Mouse (Mus musculus) forebrain, embryonic 15.5 days (tissue): ENCODE results near the gene Obscn. TPM values are rescaled to one million over a fixed set of nuclear protein-coding genes. Genes with fewer than 3 reads are reported as not detected.

Experiments used
- ATAC-seq: fragments of 200-750 bp; cut with Nextera tagmentation; replicated peaks from 2 replicates; pipeline ENCODE4 v1.8.0; 2017; ENCODE audit warnings: mild to moderate bottlenecking, moderate TSS enrichment, moderate library complexity
- H3K27ac ChIP-seq: fragments of 300-500 bp; sonication (generic); replicated peaks from 2 replicates; pipeline ENCODE4 v1.5.1; 2015; ENCODE audit warnings: mild to moderate bottlenecking, inconsistent platforms
- H3K27me3 ChIP-seq: fragments of 300-500 bp; sonication (generic); 2 replicates; pipeline ENCODE4 v1.6.1; 2015; ENCODE audit warnings: inconsistent platforms
- H3K36me3 ChIP-seq: fragments of 300-500 bp; sonication (generic); 2 replicates; pipeline ENCODE4 v1.6.1; 2015; ENCODE audit warnings: mild to moderate bottlenecking, inconsistent platforms
- H3K4me1 ChIP-seq: fragments of 300-500 bp; sonication (generic); 2 replicates; pipeline ENCODE4 v1.6.1; 2015; ENCODE audit warnings: inconsistent platforms
- H3K4me2 ChIP-seq: fragments of 300-500 bp; sonication (generic); replicated peaks from 2 replicates; pipeline ENCODE4 v1.6.1; 2015; ENCODE audit warnings: mild to moderate bottlenecking, inconsistent platforms
- H3K4me3 ChIP-seq: fragments of 300-500 bp; sonication (generic); 2 replicates; pipeline ENCODE4 v1.5.1; 2015; ENCODE audit warnings: mild to moderate bottlenecking, inconsistent platforms
- H3K9ac ChIP-seq: fragments of 300-500 bp; sonication (generic); replicated peaks from 2 replicates; pipeline ENCODE4 v1.6.1; 2015; ENCODE audit warnings: mild to moderate bottlenecking, inconsistent platforms
- H3K9me3 ChIP-seq: fragments of 300-500 bp; sonication (generic); 2 replicates; pipeline ENCODE4 v1.6.1; 2016; ENCODE audit warnings: inconsistent platforms
- WGBS: fragments of 180-500 bp; shearing (Covaris S2); methylation state at CpG from one replicate; pipeline ENCODE4 v1.1.7; 2015; ENCODE audit warnings: mixed read lengths; 5-methylcytosine and 5-hydroxymethylcytosine counted together
- polyA plus RNA-seq: library from polyadenylated mRNA; unstranded; fragments of >200 nt; fragmentation: Nextera tagmentation; extraction: Ambion mirVana; gene quantifications from 2 replicates; pipeline ENCODE4 v1.2.1, GENCODE M21; 2015

The Obscn gene
- polyA plus RNA-seq, 1 experiment from 2014 or later = 0.19 TPM

DNA sequence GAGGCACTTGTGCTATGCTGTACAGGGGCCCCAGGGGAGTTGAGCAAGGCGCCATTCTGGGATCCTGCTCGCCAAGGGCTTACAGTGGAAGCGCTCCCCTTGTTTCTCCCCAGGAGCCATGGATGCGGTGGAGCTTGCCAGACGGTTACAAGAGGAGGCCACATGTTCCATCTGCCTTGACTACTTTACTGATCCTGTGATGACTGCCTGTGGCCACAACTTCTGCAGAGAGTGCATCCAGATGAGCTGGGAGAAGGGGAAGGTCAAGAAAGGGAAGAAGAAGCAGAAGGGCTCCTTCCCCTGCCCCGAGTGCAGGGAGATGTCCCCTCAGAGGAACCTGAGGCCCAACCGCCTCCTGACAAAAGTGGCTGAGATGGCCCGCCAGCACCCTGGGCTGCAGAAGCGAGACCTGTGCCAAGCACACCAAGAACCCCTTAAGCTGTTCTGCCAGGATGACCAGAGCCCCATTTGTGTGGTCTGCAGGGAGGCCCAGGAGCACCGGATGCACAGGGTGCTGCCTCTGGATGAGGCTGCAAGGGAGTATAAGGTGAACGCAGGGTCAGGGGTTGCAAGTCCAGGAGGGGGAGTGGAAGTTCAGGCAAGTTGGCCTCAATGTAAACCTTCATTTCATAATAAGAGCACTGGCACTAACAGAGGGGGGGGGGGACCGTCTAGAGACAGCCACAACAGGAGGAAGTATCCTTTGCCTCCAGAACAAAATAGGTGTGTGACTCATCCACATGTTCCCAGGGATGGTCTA lies 171.0 kb downstream of the Obscn start:
- no peaks in the 10 kb centered on the region for H3K27me3 ChIP-seq
- no peak overlapping the region for H3K27ac ChIP-seq
- H3K4me1 ChIP-seq = peaks cover 4% of the 10 kb centered on the region; the same call in 1 of the 2 replicates
- no peak overlapping the region for H3K4me2 ChIP-seq
- no peaks in the 10 kb centered on the region for H3K9me3 ChIP-seq
- peaks cover 5% of the 10 kb centered on the region; the same call in 1 of the 2 replicates for H3K36me3 ChIP-seq
- no peak overlapping the region for H3K9ac ChIP-seq
- no peak overlapping the region for H3K4me3 ChIP-seq
- no peak for ATAC-seq
- 62% methylated on average over 12 of the region's 12 CpGs for WGBS

DNA sequence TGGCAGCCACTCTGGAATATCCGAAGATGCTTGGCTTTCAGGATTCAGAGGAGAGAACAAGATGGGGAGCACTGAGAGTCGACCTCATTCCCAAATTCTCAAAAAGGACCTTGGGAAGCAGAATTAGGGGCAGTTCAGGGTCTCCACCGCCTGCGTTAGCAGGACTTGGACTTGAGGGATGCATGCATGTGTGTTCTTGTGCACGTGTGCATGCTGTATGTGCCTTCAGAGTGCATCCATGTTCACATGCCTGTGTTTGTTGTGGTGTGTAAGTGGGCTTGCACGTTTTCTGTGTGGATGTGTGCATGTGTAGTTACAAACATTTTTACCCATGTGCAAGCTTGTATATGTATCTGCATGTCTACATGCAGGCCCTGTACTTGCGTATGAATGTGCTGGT lies 172.0 kb downstream of the Obscn start:
- no peak overlapping the region for H3K4me2 ChIP-seq
- no peak overlapping the region for H3K4me3 ChIP-seq
- no peaks in the 10 kb centered on the region for H3K9me3 ChIP-seq
- H3K36me3 ChIP-seq = peaks cover 1% of the 10 kb centered on the region; the same call in 1 of the 2 replicates
- no peak for ATAC-seq
- no peaks in the 10 kb centered on the region for H3K27me3 ChIP-seq
- no peak overlapping the region for H3K9ac ChIP-seq
- no peak overlapping the region for H3K27ac ChIP-seq
- peaks cover 14% of the 10 kb centered on the region for H3K4me1 ChIP-seq
- WGBS = 87% methylated on average over 7 of the region's 7 CpGs

DNA sequence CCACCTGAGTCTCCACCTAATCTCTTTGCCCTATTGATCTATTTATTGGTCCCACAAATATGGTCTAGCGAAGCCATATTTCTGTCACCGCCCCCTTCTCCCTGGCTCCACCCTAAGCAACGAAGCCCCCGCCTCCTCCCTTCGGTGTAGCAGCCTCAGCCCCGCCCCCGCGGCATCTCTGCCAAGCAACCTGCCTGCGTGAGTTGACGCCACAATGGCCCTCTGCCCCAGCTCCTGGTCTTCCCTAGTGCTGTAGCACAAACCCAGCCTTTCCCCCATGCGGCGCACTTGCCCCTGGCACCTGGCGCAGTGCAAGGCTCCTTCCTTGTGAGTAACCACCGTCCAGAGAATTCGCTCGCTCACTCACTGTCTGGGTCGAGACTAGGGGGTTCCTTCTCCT lies 172.7 kb downstream of the Obscn start:
- H3K4me1 ChIP-seq = peaks cover 21% of the 10 kb centered on the region

DNA sequence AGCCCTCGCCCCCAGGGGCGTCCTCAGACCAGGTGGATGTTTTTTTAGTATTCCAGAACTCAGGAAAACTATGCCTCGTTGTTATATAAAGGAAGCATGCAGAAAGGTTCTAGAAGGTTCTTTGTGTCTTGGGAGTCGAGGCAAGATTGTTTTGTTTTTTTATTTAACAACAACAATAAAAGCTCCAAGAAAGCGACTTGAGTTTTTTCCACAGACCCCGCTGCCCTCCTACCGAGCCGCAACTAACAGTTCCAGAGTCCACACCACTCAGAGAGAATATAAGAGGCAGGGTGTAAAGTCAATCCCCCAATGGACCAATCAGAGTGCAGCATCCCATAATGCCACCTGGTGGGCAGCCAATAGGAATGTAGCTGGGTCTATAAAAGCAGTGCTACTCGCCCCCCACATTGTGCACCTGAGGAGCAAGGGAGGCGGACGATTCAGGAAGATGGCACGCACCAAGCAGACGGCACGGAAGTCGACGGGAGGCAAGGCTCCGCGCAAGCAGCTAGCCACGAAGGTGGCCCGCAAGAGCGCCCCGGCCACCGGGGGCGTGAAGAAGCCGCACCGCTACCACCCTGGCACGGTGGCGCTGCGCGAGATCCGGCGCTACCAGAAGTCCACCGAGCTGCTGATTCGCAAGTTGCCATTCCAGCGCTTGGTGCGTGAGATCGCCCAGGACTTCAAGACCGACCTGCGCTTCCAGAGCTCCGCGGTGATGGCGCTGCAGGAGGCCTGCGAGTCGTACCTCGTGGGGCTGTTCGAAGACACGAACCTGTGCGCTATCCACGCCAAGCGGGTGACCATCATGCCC lies 174.6 kb downstream of the Obscn start:
- Histone ChIP-seq H3K36me3 (no peaks in the 10 kb centered on the region), H3K4me3 (no peak overlapping the region), H3K4me1 (peaks cover 40% of the 10 kb centered on the region), H3K4me2 (no peak overlapping the region), H3K27ac (no peak overlapping the region), H3K9me3 (no peaks in the 10 kb centered on the region), H3K27me3 (no peaks in the 10 kb centered on the region), H3K9ac (no peak overlapping the region)
- ATAC-seq = no peak
- 65% methylated on average over 50 of the region's 50 CpGs for WGBS

More for the DNA sequence above, 172.7 kb downstream of the Obscn start:
- whole genome bisulfite sequencing = 35% methylated on average over 17 of the region's 17 CpGs
- no peak overlapping the region for H3K4me3 ChIP-seq
- ATAC-seq = no peak
- H3K9me3 ChIP-seq = no peaks in the 10 kb centered on the region
- no peak overlapping the region for H3K4me2 ChIP-seq
- H3K27me3 ChIP-seq = no peaks in the 10 kb centered on the region
- H3K27ac ChIP-seq = no peak overlapping the region
- H3K36me3 ChIP-seq = no peaks in the 10 kb centered on the region
- H3K9ac ChIP-seq = no peak overlapping the region

DNA sequence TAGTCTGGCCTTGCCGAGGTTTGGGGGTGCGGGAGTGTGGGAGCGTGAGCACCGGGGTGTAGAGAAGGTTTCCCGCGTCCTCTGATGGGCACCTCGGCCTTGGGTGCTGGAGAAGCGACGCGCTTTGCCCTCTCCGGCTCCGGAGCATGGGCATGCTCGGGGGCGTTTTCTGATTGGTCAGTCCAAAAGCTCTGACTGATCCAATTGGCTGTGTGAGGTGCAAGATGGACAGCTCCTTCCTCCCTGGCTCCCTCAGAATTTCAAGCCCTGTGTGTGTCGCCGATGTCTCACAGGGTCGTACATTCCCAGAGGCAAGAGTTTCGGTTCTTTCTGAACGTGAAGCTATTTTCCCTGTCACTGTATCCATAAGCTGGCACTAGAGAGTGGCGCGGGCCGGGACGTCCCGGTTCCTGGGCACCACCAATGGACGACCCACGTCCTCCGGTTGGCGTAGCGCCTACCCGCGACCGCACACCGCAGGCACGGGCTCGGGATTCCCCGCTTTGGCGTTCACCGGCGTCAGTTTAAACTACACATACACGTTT lies 176.2 kb downstream of the Obscn start:
- Histone ChIP-seq H3K27me3 (no peaks in the 10 kb centered on the region), H3K4me3 (peak overlapping the region; percentile 56), H3K27ac (peak overlapping the region; percentile 83), H3K9ac (peak overlapping the region; percentile 59), H3K4me1 (peaks cover 46% of the 10 kb centered on the region), H3K4me2 (peak overlapping the region; percentile 96), H3K9me3 (no peaks in the 10 kb centered on the region), H3K36me3 (no peaks in the 10 kb centered on the region)
- peak; percentile 80 for ATAC-seq
- WGBS = 3% methylated on average over 40 of the region's 40 CpGs

DNA sequence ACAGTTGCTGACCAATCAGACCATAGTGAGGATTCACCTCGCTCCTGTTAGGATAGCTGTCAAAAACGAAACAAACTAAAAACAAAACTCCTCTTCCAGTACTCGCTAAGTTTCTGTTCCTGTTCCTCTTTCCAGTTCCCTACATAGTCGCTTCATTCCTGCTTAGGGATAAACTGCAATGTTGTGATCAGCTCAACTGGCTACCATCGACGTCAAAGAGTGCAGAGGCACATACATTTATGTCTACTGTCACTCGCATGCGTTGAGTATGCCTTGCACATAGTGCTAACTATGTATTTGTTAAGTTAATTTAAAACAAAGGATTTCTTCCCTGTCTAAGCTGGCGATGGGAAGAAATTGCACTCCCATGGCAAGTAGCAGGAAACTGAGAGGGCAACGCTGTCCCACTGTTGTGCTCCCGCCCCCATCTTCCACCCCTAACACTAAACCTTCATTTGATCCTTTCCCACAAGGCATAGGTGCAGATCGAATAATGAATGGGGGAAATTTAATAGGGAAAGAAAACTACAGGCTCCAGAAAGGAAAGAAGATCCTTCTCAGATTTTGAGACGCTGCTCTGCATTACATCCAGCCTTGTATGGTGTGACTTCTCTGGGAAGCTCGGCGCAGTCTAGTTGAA lies 176.9 kb downstream of the Obscn start:
- peaks cover 46% of the 10 kb centered on the region for H3K4me1 ChIP-seq
- no peaks in the 10 kb centered on the region for H3K9me3 ChIP-seq
- peak overlapping the region; percentile 56 for H3K4me3 ChIP-seq
- H3K27ac ChIP-seq = peak overlapping the region; percentile 83
- WGBS = 32% methylated on average over 15 of the region's 15 CpGs
- H3K9ac ChIP-seq = peak overlapping the region; percentile 59
- H3K36me3 ChIP-seq = no peaks in the 10 kb centered on the region
- H3K27me3 ChIP-seq = no peaks in the 10 kb centered on the region
- H3K4me2 ChIP-seq = peak overlapping the region; percentile 96
- ATAC-seq = no peak

DNA sequence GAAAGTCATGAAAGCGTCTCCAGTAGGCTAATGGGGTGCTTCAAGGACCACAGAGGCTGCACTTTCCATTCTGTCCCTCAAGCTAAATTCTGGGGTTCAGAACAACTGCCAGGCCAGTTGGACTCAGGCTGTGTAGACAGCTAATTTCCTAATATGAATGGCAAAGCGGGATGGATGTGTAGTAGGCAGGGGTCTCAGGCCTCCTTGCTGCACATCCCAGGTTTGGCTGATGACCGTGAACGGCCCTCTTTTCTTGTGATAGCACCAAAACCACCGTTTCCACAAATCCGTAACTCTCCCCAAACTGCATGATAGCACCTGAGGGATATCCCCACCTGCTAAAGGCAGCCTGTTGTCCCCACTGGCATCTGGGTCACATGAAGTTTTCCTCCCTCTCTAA lies 177.7 kb downstream of the Obscn start:
- WGBS = 86% methylated on average over 6 of the region's 6 CpGs
- Histone ChIP-seq H3K4me2 (peak overlapping the region; percentile 79), H3K9ac (0 out of 2 replicates have a peak overlapping the region, but pooled peaks have one; percentile 100), H3K36me3 (no peaks in the 10 kb centered on the region), H3K4me3 (peak overlapping the region; percentile 99), H3K9me3 (no peaks in the 10 kb centered on the region), H3K27ac (no peak overlapping the region), H3K4me1 (peaks cover 46% of the 10 kb centered on the region), H3K27me3 (no peaks in the 10 kb centered on the region)
- ATAC-seq = no peak

DNA sequence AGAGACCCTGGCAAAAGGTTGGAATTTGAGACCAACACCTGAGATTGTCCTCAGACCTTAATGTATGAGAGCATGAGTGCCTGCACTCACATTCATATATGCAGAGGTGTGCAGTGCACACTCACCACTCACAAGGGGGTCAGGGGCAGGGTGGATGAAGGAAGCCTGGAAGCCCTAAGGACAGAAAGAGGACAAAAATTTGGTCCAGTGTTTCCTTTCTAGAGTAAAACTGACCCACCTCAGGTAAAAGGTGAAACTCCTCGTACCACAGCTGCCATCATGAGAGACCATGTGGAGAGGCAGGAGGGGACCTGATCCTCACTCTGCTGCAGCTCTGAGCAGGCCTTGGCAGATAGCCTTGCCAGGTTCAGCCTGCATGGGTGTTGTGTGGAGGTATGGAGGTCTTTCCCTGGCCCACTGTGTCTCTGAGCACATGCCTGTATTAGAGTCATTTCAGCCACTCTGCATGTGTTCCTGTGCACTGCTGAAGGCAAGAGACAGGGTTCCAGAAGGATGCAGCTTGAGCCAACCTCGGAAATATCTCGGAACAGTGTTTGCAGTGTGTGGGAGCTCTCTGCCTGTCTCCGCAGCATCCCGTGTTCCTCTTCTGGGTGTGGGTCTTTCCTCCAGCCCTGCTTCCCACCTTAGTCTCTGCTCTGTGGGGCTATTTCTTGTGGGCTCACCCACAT lies 178.8 kb downstream of the Obscn start:
- H3K4me2 ChIP-seq = peak overlapping the region; percentile 79
- no peaks in the 10 kb centered on the region for H3K27me3 ChIP-seq
- WGBS = 72% methylated on average over 5 of the region's 5 CpGs
- no peak for ATAC-seq
- H3K4me3 ChIP-seq = peak overlapping the region; percentile 99
- no peaks in the 10 kb centered on the region for H3K36me3 ChIP-seq
- no peaks in the 10 kb centered on the region for H3K9me3 ChIP-seq
- H3K9ac ChIP-seq = peak overlapping the region; percentile 100
- H3K27ac ChIP-seq = peak overlapping the region; percentile 47
- H3K4me1 ChIP-seq = peaks cover 51% of the 10 kb centered on the region

DNA sequence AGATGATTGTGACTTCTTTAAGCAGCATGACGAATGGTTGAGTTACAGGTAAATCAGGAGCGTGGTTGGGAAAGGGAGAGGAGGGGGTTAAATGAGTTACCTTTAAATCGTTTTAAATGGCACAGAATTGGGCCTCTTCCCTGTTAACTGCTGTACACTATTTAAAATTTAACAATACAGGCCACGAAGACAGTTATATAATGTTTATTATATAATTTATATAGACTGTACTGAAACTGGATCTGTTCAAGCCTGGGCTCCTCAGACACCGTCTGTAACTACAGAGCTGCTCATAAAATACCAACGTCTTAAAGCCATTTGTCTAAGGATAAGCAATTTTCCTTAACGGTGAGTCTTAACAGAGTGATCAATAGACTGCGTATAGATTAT lies 180.3 kb downstream of the Obscn start:
- ATAC-seq = no peak
- WGBS = 8% methylated on average over 8 of the region's 8 CpGs
- peak overlapping the region; percentile 99 for H3K4me3 ChIP-seq
- H3K36me3 ChIP-seq = no peaks in the 10 kb centered on the region
- H3K27me3 ChIP-seq = no peaks in the 10 kb centered on the region
- peak overlapping the region; percentile 79 for H3K4me2 ChIP-seq
- H3K27ac ChIP-seq = peak overlapping the region; percentile 98
- H3K9me3 ChIP-seq = no peaks in the 10 kb centered on the region
- H3K4me1 ChIP-seq = peaks cover 66% of the 10 kb centered on the region
- H3K9ac ChIP-seq = peak overlapping the region; percentile 100

DNA sequence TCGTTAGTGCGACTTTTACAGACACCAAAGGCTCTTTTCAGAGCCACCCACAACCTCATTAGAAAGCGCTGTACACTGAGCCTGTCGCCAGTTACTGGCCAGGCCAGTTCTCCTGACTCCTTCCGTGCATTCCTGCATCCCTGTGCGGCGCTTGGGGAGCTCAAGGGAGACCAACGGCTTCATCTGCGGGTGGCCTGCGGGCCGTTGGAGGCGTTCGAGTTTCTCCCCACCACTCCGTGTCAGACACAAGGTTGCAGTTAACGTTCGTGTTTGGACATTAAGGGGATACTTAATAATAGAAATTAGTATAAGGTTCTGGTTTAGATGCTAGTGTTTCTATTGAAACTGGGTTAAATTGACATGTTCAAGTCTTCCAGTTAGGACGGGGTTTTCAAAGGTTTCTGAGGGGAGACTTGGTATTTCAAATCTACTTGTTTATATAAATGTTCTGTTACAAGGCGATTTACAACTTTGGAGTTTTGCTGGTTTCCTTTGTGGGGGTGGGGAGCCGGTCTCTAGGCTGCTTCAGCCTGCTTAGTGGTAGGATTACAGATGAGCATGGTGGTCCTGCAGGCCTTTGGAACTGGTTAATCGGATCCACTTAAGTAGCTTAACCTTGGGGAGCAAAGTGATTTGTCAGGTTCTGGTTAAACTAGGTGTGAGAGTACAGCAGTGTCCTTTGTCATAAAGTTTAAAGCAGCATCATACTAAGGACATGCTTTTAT lies 180.9 kb downstream of the Obscn start:
- Histone ChIP-seq H3K9me3 (no peaks in the 10 kb centered on the region), H3K4me2 (peak overlapping the region; percentile 79), H3K4me3 (peak overlapping the region; percentile 99), H3K27ac (peak overlapping the region; percentile 98), H3K36me3 (no peaks in the 10 kb centered on the region), H3K27me3 (no peaks in the 10 kb centered on the region), H3K9ac (peak overlapping the region; percentile 100), H3K4me1 (peaks cover 68% of the 10 kb centered on the region)
- under 1% methylated on average over 20 of the region's 20 CpGs for WGBS
- ATAC-seq = no peak; the same call in 1 of the 2 replicates
